Mouse (Mus musculus) neural tube, embryonic 15.5 days (tissue): ENCODE measurements around the gene Glp2r. TPM values are rescaled to one million over a fixed set of nuclear protein-coding genes. Genes with fewer than 3 reads are reported as not detected.

Experiments
- ATAC-seq: fragments of 200-750 bp; cut with Nextera tagmentation; 2 replicates; pipeline ENCODE4 v1.8.0; 2017; ENCODE audit warnings: mild to moderate bottlenecking, moderate TSS enrichment, moderate library complexity; ENCODE audit not compliant: low FRiP score
- H3K27ac ChIP-seq: fragments of 300-500 bp; sonication (generic); replicated peaks from 2 replicates; pipeline ENCODE4 v1.5.1; 2015; ENCODE audit warnings: mild to moderate bottlenecking, inconsistent platforms
- H3K27me3 ChIP-seq: fragments of 300-500 bp; sonication (generic); replicated peaks from 2 replicates; pipeline ENCODE4 v1.6.1; 2015; ENCODE audit warnings: inconsistent platforms
- H3K36me3 ChIP-seq: fragments of 300-500 bp; sonication (generic); 2 replicates; pipeline ENCODE4 v1.6.1; 2015; ENCODE audit warnings: inconsistent platforms
- H3K4me1 ChIP-seq: fragments of 300-500 bp; sonication (generic); 2 replicates; pipeline ENCODE4 v1.6.1; 2015; ENCODE audit warnings: inconsistent platforms
- H3K4me2 ChIP-seq: fragments of 300-500 bp; sonication (generic); 2 replicates; pipeline ENCODE4 v1.6.1; 2015; ENCODE audit warnings: inconsistent platforms, mild to moderate bottlenecking, moderate library complexity
- H3K4me3 ChIP-seq: fragments of 300-500 bp; sonication (generic); replicated peaks from 2 replicates; pipeline ENCODE4 v1.5.1; 2015; ENCODE audit warnings: mild to moderate bottlenecking, inconsistent platforms
- H3K9ac ChIP-seq: fragments of 300-500 bp; sonication (generic); replicated peaks from 2 replicates; pipeline ENCODE4 v1.6.1; 2015; ENCODE audit warnings: mild to moderate bottlenecking, inconsistent platforms
- H3K9me3 ChIP-seq: fragments of 300-500 bp; sonication (generic); replicated peaks from 2 replicates; pipeline ENCODE4 v1.6.1; 2016; ENCODE audit warnings: inconsistent platforms
- WGBS: fragments of 180-500 bp; shearing (Covaris S2); methylation state at CpG from one replicate; pipeline ENCODE4 v1.1.7; 2015; ENCODE audit warnings: mixed read lengths; 5-methylcytosine and 5-hydroxymethylcytosine counted together
- polyA plus RNA-seq: library from polyadenylated mRNA; unstranded; fragments of >200 nt; fragmentation: Nextera tagmentation; extraction: Ambion mirVana; gene quantifications from 2 replicates; pipeline ENCODE4 v1.2.1, GENCODE M21; 2015

Gene Glp2r
- polyA plus RNA-seq = 0.13 TPM in 1 of 2 replicates, not detected in the other

GRCm38 (mm10) chr11:67771053-67771452, at the start of gene Glp2r:
Glp2r (minus strand) TSS chr11:67771153.
- Histone ChIP-seq H3K4me3 (no peak within 1 kb of the TSS), H3K9me3 (no peaks in the 10 kb centered on the region), H3K4me1 (peaks cover 6% of the 10 kb centered on the region; the same call in 1 of the 2 replicates), H3K9ac (no peak within 1 kb of the TSS), H3K27ac (no peak within 1 kb of the TSS), H3K36me3 (no peaks in the 10 kb centered on the region), H3K4me2 (no peak within 1 kb of the TSS), H3K27me3 (no peaks in the 10 kb centered on the region)
- ATAC-seq = no peak
- WGBS = 86% methylated on average over 14 of the region's 14 CpGs

GRCm38 (mm10) chr11:67820221-67820620, 49.3 kb upstream of the Glp2r start:
- Histone ChIP-seq H3K27ac (no peak overlapping the region), H3K9ac (no peak overlapping the region), H3K4me3 (no peak overlapping the region), H3K4me2 (no peak overlapping the region), H3K36me3 (no peaks in the 10 kb centered on the region), H3K27me3 (no peaks in the 10 kb centered on the region), H3K4me1 (peaks cover 4% of the 10 kb centered on the region), H3K9me3 (no peaks in the 10 kb centered on the region)
- WGBS = 22% methylated on average over 4 of the region's 4 CpGs
- no peak for ATAC-seq

GRCm38 (mm10) chr11:67819604-67820003, 48.7 kb upstream of the Glp2r start:
- 18% methylated on average over 5 of the region's 5 CpGs for WGBS
- Histone ChIP-seq H3K36me3 (no peaks in the 10 kb centered on the region), H3K9me3 (no peaks in the 10 kb centered on the region), H3K27ac (no peak overlapping the region), H3K9ac (peak overlapping the region; percentile 38), H3K4me3 (0 out of 2 replicates have a peak overlapping the region, but pooled peaks have one; percentile 8), H3K4me2 (peak overlapping the region; percentile 52), H3K27me3 (no peaks in the 10 kb centered on the region), H3K4me1 (peaks cover 4% of the 10 kb centered on the region)
- no peak for ATAC-seq

- Histone ChIP-seq H3K27me3 (no peaks in the 10 kb centered on the region), H3K9me3 (no peaks in the 10 kb centered on the region), H3K27ac (no peak overlapping the region), H3K4me1 (no peaks in the 10 kb centered on the region), H3K36me3 (no peaks in the 10 kb centered on the region), H3K4me3 (no peak overlapping the region), H3K4me2 (no peak overlapping the region), H3K9ac (no peak overlapping the region)
- no peak for ATAC-seq
- WGBS = 79% methylated on average over 6 of the region's 6 CpGs
Observed at GRCm38 (mm10) chr11:67811535-67811934, 40.6 kb upstream of the Glp2r start.

- H3K36me3 ChIP-seq = no peaks in the 10 kb centered on the region
- no peak overlapping the region for H3K9ac ChIP-seq
- no peak overlapping the region for H3K4me2 ChIP-seq
- H3K27ac ChIP-seq = no peak overlapping the region
- 71% methylated on average over 5 of the region's 5 CpGs for WGBS
- H3K4me3 ChIP-seq = no peak overlapping the region
- H3K9me3 ChIP-seq = no peaks in the 10 kb centered on the region
- ATAC-seq = no peak
- H3K27me3 ChIP-seq = no peaks in the 10 kb centered on the region
- no peaks in the 10 kb centered on the region for H3K4me1 ChIP-seq
Observed at GRCm38 (mm10) chr11:67808051-67808450, 37.1 kb upstream of the Glp2r start.

- H3K9ac ChIP-seq = no peak overlapping the region
- H3K27me3 ChIP-seq = no peaks in the 10 kb centered on the region
- 88% methylated on average over 11 of the region's 11 CpGs for WGBS
- no peak overlapping the region for H3K27ac ChIP-seq
- H3K9me3 ChIP-seq = no peaks in the 10 kb centered on the region
- H3K4me1 ChIP-seq = no peaks in the 10 kb centered on the region
- ATAC-seq = no peak
- no peak overlapping the region for H3K4me3 ChIP-seq
- no peak overlapping the region for H3K4me2 ChIP-seq
- H3K36me3 ChIP-seq = no peaks in the 10 kb centered on the region
Observed at GRCm38 (mm10) chr11:67806832-67807597, 36.1 kb upstream of the Glp2r start.

GRCm38 (mm10) chr11:67805538-67805937, 34.6 kb upstream of the Glp2r start:
- no peaks in the 10 kb centered on the region for H3K9me3 ChIP-seq
- H3K4me1 ChIP-seq = no peaks in the 10 kb centered on the region
- H3K36me3 ChIP-seq = no peaks in the 10 kb centered on the region
- H3K4me3 ChIP-seq = no peak overlapping the region
- H3K4me2 ChIP-seq = no peak overlapping the region
- WGBS = 97% methylated on average over 1 of the region's 1 CpGs
- H3K27ac ChIP-seq = no peak overlapping the region
- no peaks in the 10 kb centered on the region for H3K27me3 ChIP-seq
- no peak overlapping the region for H3K9ac ChIP-seq
- no peak for ATAC-seq

GRCm38 (mm10) chr11:67801169-67801568, 30.2 kb upstream of the Glp2r start:
- Histone ChIP-seq H3K27ac (no peak overlapping the region), H3K4me1 (no peaks in the 10 kb centered on the region), H3K9ac (no peak overlapping the region), H3K36me3 (no peaks in the 10 kb centered on the region), H3K9me3 (no peaks in the 10 kb centered on the region), H3K4me3 (no peak overlapping the region), H3K27me3 (no peaks in the 10 kb centered on the region), H3K4me2 (no peak overlapping the region)
- no peak for ATAC-seq
- WGBS = 79% methylated on average over 8 of the region's 8 CpGs

- ATAC-seq = no peak
- Histone ChIP-seq H3K36me3 (no peaks in the 10 kb centered on the region), H3K27me3 (no peaks in the 10 kb centered on the region), H3K9me3 (no peaks in the 10 kb centered on the region), H3K4me1 (0 out of 2 replicates have a peak, but pooled peaks cover 2% of the 10 kb centered on the region), H3K27ac (no peak overlapping the region), H3K4me3 (no peak overlapping the region), H3K9ac (no peak overlapping the region), H3K4me2 (no peak overlapping the region)
Observed at GRCm38 (mm10) chr11:67800130-67800723, 29.3 kb upstream of the Glp2r start.

GRCm38 (mm10) chr11:67797931-67798330, 27.0 kb upstream of the Glp2r start, which contains the start of gene Dhrs7c:
Dhrs7c (plus strand) TSS chr11:67798187.
- H3K9me3 ChIP-seq = no peaks in the 10 kb centered on the region

GRCm38 (mm10) chr11:67790182-67790581, 19.2 kb upstream of the Glp2r start:
- no peak overlapping the region for H3K27ac ChIP-seq
- H3K9me3 ChIP-seq = no peaks in the 10 kb centered on the region
- H3K9ac ChIP-seq = no peak overlapping the region
- H3K4me1 ChIP-seq = no peaks in the 10 kb centered on the region
- no peak for ATAC-seq
- H3K27me3 ChIP-seq = no peaks in the 10 kb centered on the region
- WGBS = 87% methylated on average over 11 of the region's 11 CpGs
- no peak overlapping the region for H3K4me3 ChIP-seq
- H3K4me2 ChIP-seq = no peak overlapping the region
- H3K36me3 ChIP-seq = no peaks in the 10 kb centered on the region

More at GRCm38 (mm10) chr11:67797931-67798330, 27.0 kb upstream of the Glp2r start, which contains the start of gene Dhrs7c:
- Histone ChIP-seq H3K4me2 (no peak within 1 kb of the TSS), H3K36me3 (no peaks in the 10 kb centered on the region), H3K4me1 (0 out of 2 replicates have a peak, but pooled peaks cover 2% of the 10 kb centered on the region), H3K27ac (no peak within 1 kb of the TSS), H3K9ac (no peak within 1 kb of the TSS), H3K27me3 (no peaks in the 10 kb centered on the region), H3K4me3 (no peak within 1 kb of the TSS)
- 63% methylated on average over 7 of the region's 7 CpGs for WGBS
- ATAC-seq = no peak

GRCm38 (mm10) chr11:67774379-67774778, 3.4 kb upstream of the Glp2r start, which contains the start of gene Gsg1l2:
Gsg1l2 (plus strand) TSS chr11:67774608.
- 83% methylated on average over 12 of the region's 12 CpGs for WGBS
- Histone ChIP-seq H3K9ac (no peak within 1 kb of the TSS), H3K4me1 (peaks cover 6% of the 10 kb centered on the region; the same call in 1 of the 2 replicates), H3K9me3 (no peaks in the 10 kb centered on the region), H3K27ac (no peak within 1 kb of the TSS), H3K36me3 (no peaks in the 10 kb centered on the region), H3K4me2 (no peak within 1 kb of the TSS), H3K27me3 (no peaks in the 10 kb centered on the region), H3K4me3 (no peak within 1 kb of the TSS)
- ATAC-seq = no peak
